Mouse (Mus musculus) granulocyte monocyte progenitor cell, adult 5-6 weeks (primary cell): ENCODE measurements at regions not wholly inside any gene's neighbourhood (a gene's known extent, or its start where the extent isn't known, plus 50 kb on each side); places are given as distances from the start of the nearest gene placed in this dataset.
A peak's percentile ranks its signal among the peaks of the same experiment; 100 is the strongest.

Experiments used
- ATAC-seq: replicated peaks from 2 replicates; pipeline ENCODE4 v1.8.0; 2016; ENCODE audit warnings: mild to moderate bottlenecking, moderate TSS enrichment, inconsistent platforms; ENCODE audit not compliant: poor library complexity, severe bottlenecking

DNA sequence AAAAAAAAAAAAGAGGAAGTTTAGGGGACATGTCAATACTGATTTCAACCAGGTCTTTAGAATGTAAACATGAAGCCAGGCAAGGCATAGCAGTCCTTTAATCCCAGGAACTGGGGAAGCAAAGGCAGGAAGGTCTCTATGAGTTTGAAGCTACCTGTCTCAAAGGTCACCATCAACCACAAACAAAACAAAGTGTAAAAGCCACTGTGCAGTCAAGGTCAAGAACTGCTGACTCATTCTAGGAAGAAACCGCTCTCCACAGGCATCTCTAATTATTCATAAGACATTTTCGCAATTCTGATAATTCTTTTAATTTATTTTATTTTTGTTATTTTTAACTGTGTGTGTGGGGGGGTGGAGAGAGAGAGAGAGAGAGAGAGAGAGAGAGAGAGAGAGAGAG is 364.0 kb downstream of the Cntnap4 start:
- ATAC-seq, result no peak

DNA sequence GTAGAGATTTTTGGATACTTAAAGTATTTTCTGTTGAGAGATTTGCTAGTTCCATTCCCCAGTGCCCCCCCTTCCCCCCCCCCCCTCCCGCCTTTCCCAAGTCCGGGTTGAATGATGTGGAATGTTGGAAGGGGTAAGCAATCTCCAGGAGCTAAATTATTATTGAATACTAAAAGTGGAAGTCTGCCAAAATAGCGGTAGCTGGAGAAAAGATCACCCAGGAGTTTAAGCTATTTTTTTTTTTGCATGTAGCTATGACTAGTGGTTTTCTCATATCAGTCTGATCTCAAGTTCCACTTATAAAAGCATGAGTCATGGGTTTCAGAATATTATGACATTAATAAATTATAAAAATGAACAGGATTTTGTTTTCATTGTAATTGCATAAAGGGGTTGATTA is 365.6 kb downstream of the Cntnap4 start:
- ATAC-seq, result no peak

- ATAC-seq, result no peak
Measured at GRCm38 (mm10) chr8:112935897-112936719, 366.3 kb downstream of the Cntnap4 start.

- peak; percentile 71 for ATAC-seq
Measured at GRCm38 (mm10) chr8:112972418-112972817, 402.6 kb downstream of the Cntnap4 start.

GRCm38 (mm10) chr8:112975734-112976133 is 405.9 kb downstream of the Cntnap4 start:
- no peak for ATAC-seq

DNA sequence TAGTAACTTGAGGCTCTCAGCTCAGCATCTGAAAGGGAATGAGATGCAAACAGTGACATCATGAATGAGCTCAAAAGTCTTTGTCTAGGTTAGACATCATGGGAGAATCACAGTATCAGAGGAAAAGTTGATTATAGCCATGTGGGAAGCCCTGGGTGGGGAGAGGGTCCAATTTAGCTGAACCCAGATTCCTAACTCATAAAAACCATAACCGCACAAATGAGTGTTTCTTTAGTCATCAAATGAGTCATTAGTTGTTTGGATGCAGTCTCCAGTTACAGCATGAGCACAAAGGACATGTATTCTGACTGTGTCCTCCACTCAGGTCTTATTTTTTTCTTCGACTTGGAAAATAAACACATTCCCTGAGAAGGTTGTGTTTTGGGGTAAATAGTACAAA is 406.5 kb downstream of the Cntnap4 start:
- no peak for ATAC-seq

DNA sequence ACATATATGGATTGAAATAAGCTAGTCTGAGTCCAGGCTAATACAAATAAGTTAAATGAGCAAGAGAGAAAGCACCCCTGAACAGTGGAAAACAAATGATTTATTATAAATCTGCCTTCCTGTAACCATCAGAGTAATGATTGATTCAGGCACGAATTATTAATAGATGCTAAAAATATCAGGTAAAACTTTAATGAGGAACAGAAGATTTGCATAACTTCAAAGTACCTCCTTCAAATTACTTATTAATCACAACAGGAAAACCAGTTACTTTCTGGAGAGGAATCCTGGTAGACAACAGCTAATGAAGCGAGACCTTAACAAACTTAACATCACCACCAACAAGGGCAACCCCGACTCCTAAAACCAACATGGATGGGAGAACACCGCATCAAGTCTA is 423.9 kb downstream of the Cntnap4 start:
- no peak for ATAC-seq

- ATAC-seq, result no peak
Measured at GRCm38 (mm10) chr8:113007356-113007755, 437.5 kb downstream of the Cntnap4 start.

GRCm38 (mm10) chr8:113028880-113029279 is 459.0 kb downstream of the Cntnap4 start:
- no peak for ATAC-seq

- no peak for ATAC-seq
Measured at GRCm38 (mm10) chr8:113051770-113052473, 482.1 kb downstream of the Cntnap4 start.

- no peak for ATAC-seq
Measured at GRCm38 (mm10) chr8:113065246-113066169, 495.7 kb downstream of the Cntnap4 start.

- no peak for ATAC-seq
Measured at GRCm38 (mm10) chr8:113066170-113066708, 496.4 kb downstream of the Cntnap4 start.

DNA sequence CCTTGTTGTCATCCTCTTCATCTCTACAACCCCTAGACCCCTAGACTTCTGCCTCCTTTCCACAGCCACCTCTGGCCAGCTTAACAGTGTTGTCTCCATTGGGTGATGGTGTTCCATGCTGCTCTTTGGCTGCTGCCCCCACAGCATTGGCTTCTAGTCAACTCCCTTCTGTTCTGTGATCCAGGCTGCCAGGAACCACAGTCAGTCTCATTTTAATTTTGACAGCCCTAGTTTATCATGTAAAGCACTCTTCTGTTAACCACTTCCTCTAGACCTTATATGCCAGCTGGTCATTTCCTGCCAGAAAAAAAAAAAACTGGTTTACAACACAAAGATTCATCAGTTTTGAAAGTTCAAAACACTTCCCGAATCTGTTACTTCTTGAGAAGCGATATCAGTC is 514.1 kb downstream of the Cntnap4 start:
- peak; percentile 17; the same call in 1 of the 2 replicates for ATAC-seq

- ATAC-seq, result no peak
Measured at GRCm38 (mm10) chr8:113087586-113087985, 517.7 kb downstream of the Cntnap4 start.

DNA sequence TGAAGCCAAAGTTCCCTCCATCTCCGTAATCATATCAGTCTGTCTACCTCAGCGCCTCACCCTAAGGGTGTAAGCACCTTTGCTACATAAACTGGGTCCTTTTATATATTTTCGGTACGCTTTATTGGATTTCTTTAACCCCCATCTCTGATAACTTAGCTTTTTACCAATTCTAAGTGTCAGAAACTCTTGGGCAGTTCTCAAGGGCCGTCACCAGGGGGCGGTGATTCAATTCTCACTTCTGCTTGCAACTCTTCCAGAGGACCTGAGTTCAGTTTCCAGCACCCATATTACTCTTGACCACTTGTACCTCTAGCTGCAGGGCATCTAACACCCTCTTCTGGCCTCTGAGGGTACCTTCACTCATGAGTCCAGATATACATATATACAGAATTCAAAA is 523.7 kb upstream of the Mon1b start:
- ATAC-seq, result no peak; the same call in 1 of the 2 replicates

GRCm38 (mm10) chr8:113114165-113114700 is 521.2 kb upstream of the Mon1b start:
- no peak for ATAC-seq

DNA sequence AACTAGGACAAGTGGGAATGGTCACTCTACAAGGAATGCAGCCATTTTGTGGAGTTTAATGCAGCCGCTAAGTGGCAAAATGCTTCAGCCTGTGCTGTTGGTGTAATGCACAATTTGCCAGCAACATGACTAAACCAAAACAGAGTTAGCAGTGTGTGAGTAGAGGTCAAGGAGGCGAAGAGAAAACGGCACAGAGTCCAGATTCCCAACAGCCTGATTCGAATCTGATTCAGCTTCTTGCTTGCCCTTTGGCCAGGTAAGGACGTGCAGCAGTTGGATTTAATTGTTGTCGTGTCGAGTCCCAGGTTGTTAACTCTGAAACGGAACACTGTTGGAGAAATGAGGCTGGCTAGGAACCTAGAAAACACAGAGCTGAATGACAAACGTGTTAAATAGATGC is 518.1 kb upstream of the Mon1b start:
- no peak for ATAC-seq

- ATAC-seq, result no peak
Measured at GRCm38 (mm10) chr8:113125586-113125985, 509.8 kb upstream of the Mon1b start.

- no peak for ATAC-seq
Measured at GRCm38 (mm10) chr8:113137361-113137760, 498.0 kb upstream of the Mon1b start.

DNA sequence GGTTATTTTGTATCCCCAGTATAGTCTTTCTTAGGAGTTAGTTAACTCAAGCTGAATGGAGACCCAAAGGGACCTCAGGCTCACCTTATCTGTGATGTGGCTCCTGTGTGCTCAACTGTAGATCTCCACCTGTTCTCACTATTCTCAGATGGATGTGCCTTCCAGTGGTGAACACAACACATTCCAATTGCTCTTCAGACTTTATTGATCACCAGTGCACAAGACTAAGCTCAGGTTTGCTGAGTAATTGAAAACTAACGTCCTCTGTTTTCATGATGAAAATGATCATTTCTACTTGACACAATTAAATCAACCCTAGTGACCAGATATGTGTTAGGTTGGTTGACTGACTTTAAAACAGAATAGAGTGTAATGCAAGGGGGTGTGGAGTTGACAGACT is 495.4 kb upstream of the Mon1b start:
- no peak for ATAC-seq
